Mouse (Mus musculus) lung, postnatal 0 days (tissue): ENCODE data around the gene Aff4. TPM values are rescaled to one million over a fixed set of nuclear protein-coding genes. Genes with fewer than 3 reads are reported as not detected.

Source experiments
- ATAC-seq: fragments of 200-750 bp; cut with Nextera tagmentation; 2 replicates; pipeline ENCODE4 v1.8.0; 2017; ENCODE audit warnings: moderate library complexity
- DNase-seq: peaks from one replicate; pipeline ENCODE4 v3.0.0-alpha.2; 2016; ENCODE audit warnings: low spot score
- H3K27ac ChIP-seq: fragments of 300-500 bp; sonication (generic); 2 replicates; pipeline ENCODE4 v1.5.1; 2014; ENCODE audit warnings: antibody characterized with exemption, mild to moderate bottlenecking, low read length, mixed read lengths
- H3K27me3 ChIP-seq: fragments of 300-500 bp; sonication (generic); replicated peaks from 2 replicates; pipeline ENCODE4 v1.6.1; 2014; ENCODE audit warnings: low read length, mixed read lengths; ENCODE audit not compliant: insufficient read depth
- H3K36me3 ChIP-seq: fragments of 300-500 bp; sonication (generic); 2 replicates; pipeline ENCODE4 v1.6.1; 2014; ENCODE audit warnings: low read length, mixed read lengths; ENCODE audit not compliant: insufficient read depth
- H3K4me1 ChIP-seq: fragments of 300-500 bp; sonication (generic); 2 replicates; pipeline ENCODE4 v1.6.1; 2014; ENCODE audit warnings: antibody characterized with exemption, low read depth, low read length, mixed read lengths; ENCODE audit not compliant: insufficient read depth
- H3K4me2 ChIP-seq: fragments of 300-500 bp; sonication (generic); replicated peaks from 2 replicates; pipeline ENCODE4 v1.6.1; 2014; ENCODE audit warnings: low read depth, mild to moderate bottlenecking, low read length, moderate library complexity, mixed read lengths
- H3K4me3 ChIP-seq: fragments of 300-500 bp; sonication (generic); 2 replicates; pipeline ENCODE4 v1.5.1; 2014; ENCODE audit warnings: low read depth, low read length
- H3K9ac ChIP-seq: fragments of 300-500 bp; sonication (generic); replicated peaks from 2 replicates; pipeline ENCODE4 v1.6.1; 2014; ENCODE audit warnings: low read depth, mild to moderate bottlenecking
- H3K9me3 ChIP-seq: fragments of 300-500 bp; sonication (generic); 2 replicates; pipeline ENCODE4 v1.6.1; 2016; ENCODE audit warnings: low read length, mixed read lengths
- CTCF ChIP-seq: IDR thresholded peaks from 2 replicates; pipeline ENCODE4 v1.5.1; 2016; ENCODE audit warnings: antibody characterized with exemption, mild to moderate bottlenecking
- EP300 ChIP-seq: IDR thresholded peaks from 2 replicates; pipeline ENCODE4 v1.6.1; 2016; ENCODE audit warnings: antibody characterized with exemption, mild to moderate bottlenecking, control low read depth
- WGBS: fragments of 180-500 bp; shearing (Covaris S2); extraction: QIAGEN DNeasy Blood & Tissue Kit; methylation state at CpG from one replicate; pipeline ENCODE4 v1.1.7; 2014; 5-methylcytosine and 5-hydroxymethylcytosine counted together
- polyA plus RNA-seq: library from polyadenylated mRNA; unstranded; fragments of >200 nt; fragmentation: Nextera tagmentation; extraction: Ambion mirVana; gene quantifications from 2 replicates; pipeline ENCODE4 v1.2.1, GENCODE M21; 2015

Gene Aff4
- polyA plus RNA-seq, 1 experiment from 2014 or later, result 50.9 TPM

DNA sequence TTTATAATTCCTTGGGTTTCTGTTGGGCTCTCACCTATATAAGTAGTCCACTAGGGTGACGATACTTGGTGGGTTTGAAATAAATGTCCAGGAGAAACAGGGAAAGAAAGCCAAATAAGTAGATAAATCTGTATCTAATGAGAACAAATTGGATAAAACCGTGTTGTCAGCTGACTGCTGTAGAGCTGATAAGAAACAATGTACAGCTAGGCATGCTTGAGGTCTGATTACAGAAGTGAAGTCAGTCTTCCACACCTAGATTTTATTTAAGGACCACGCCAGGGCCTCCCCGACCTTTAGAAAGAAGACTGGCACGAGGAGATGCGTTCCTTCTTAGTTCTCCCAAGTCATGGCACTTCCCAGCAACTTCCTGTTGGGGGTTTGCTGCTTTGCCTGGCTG is 82.4 kb downstream of the Aff4 start:
- 52% methylated on average over 6 of the region's 6 CpGs for WGBS
- TF ChIP-seq CTCF, result no peak
- TF ChIP-seq EP300, result no peak
- no peak for ATAC-seq

DNA sequence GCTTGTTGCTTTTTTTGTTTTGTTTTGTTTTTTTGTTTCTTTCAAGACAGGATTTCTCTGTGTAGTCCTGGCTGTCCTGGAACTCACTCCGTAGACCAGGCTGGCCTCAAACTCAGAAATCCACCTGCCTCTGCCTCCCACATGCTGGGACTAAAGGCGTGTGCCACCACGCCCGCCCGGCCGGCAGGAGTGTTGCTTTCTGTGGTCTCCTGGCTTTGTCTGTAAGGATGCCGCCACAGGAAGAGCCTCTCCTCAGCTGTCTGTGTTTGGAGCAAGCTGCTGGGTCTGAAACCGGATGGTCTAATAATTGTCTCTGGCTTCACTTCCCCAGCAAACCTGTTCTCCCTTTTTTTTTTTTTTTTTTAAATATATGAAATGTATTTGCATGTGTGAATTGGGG is 84.9 kb downstream of the Aff4 start:
- Histone ChIP-seq H3K4me3 (no peak overlapping the region), H3K4me1 (0 out of 2 replicates have a peak, but pooled peaks cover 4% of the 10 kb centered on the region), H3K27ac (no peak overlapping the region), H3K36me3 (no peaks in the 10 kb centered on the region), H3K4me2 (no peak overlapping the region), H3K9me3 (no peaks in the 10 kb centered on the region), H3K27me3 (no peaks in the 10 kb centered on the region), H3K9ac (no peak overlapping the region)
- TF ChIP-seq CTCF (no peak), EP300 (no peak)
- DNase-seq (no peak), ATAC-seq (no peak)
- WGBS, result 77% methylated on average over 8 of the region's 8 CpGs

More for the DNA sequence above, 82.4 kb downstream of the Aff4 start:
- Histone ChIP-seq H3K36me3 (no peaks in the 10 kb centered on the region), H3K27me3 (no peaks in the 10 kb centered on the region), H3K9me3 (no peaks in the 10 kb centered on the region), H3K9ac (no peak overlapping the region), H3K4me2 (no peak overlapping the region), H3K4me3 (no peak overlapping the region), H3K4me1 (0 out of 2 replicates have a peak, but pooled peaks cover 4% of the 10 kb centered on the region), H3K27ac (no peak overlapping the region)
- no peak for DNase-seq

- Histone ChIP-seq H3K9me3 (no peaks in the 10 kb centered on the region), H3K4me1 (0 out of 2 replicates have a peak, but pooled peaks cover 4% of the 10 kb centered on the region), H3K27me3 (no peaks in the 10 kb centered on the region), H3K9ac (no peak overlapping the region), H3K27ac (no peak overlapping the region), H3K36me3 (no peaks in the 10 kb centered on the region), H3K4me3 (no peak overlapping the region), H3K4me2 (no peak overlapping the region)
- DNase-seq, result no peak
- TF ChIP-seq EP300 (no peak), CTCF (no peak)
- ATAC-seq, result no peak
- 70% methylated on average over 6 of the region's 6 CpGs for WGBS
These were observed 85.7 kb downstream of the Aff4 start for GRCm38 (mm10) chr11:53436338-53436737.

- H3K36me3 ChIP-seq, result no peaks in the 10 kb centered on the region
- H3K27me3 ChIP-seq, result no peaks in the 10 kb centered on the region
- no peak overlapping the region for H3K27ac ChIP-seq
- H3K4me3 ChIP-seq, result no peak overlapping the region
- no peak for TF ChIP-seq CTCF
- no peak for TF ChIP-seq EP300
- no peaks in the 10 kb centered on the region for H3K4me1 ChIP-seq
- 11% methylated on average over 12 of the region's 12 CpGs for WGBS
- DNase-seq (no peak), ATAC-seq (no peak)
- H3K4me2 ChIP-seq, result no peak overlapping the region
- H3K9me3 ChIP-seq, result no peaks in the 10 kb centered on the region
- no peak overlapping the region for H3K9ac ChIP-seq
These were observed 91.3 kb downstream of the Aff4 start for GRCm38 (mm10) chr11:53441921-53442320.

DNA sequence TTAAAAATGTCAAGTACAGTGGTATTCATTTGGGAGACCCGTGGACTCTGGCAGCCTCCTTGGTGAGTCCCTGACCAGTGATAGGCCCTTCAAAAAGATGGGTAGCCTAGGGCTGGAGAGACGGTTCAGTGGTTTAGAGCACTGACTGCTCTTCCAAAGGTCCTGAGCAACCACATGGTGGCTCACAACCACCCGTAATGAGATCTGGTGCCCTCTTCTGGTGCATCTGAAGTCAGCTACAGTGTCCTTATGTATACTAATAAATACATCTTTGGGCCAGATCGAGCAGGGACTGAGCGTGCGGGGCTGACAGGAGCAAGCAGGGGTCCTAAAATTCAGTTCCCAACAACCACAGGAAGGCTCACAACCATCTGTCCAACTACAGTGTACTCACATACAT is 93.2 kb downstream of the Aff4 start:
- Histone ChIP-seq H3K27ac (no peak overlapping the region), H3K4me2 (no peak overlapping the region), H3K4me1 (no peaks in the 10 kb centered on the region), H3K4me3 (no peak overlapping the region), H3K27me3 (no peaks in the 10 kb centered on the region), H3K9ac (no peak overlapping the region), H3K9me3 (no peaks in the 10 kb centered on the region), H3K36me3 (no peaks in the 10 kb centered on the region)
- DNase-seq (no peak), ATAC-seq (0 out of 2 replicates have a peak, but pooled peaks have one; percentile 19)
- no peak for TF ChIP-seq EP300
- peak; percentile 75 for TF ChIP-seq CTCF
- WGBS, result 32% methylated on average over 6 of the region's 6 CpGs

- 0 out of 2 replicates have a peak, but pooled peaks cover 2% of the 10 kb centered on the region for H3K4me1 ChIP-seq
- H3K27ac ChIP-seq, result no peak overlapping the region
- no peak overlapping the region for H3K9ac ChIP-seq
- no peak overlapping the region for H3K4me2 ChIP-seq
- WGBS, result 53% methylated on average over 13 of the region's 13 CpGs
- H3K9me3 ChIP-seq, result no peaks in the 10 kb centered on the region
- H3K4me3 ChIP-seq, result no peak overlapping the region
- no peak for ATAC-seq
- no peaks in the 10 kb centered on the region for H3K27me3 ChIP-seq
- H3K36me3 ChIP-seq, result no peaks in the 10 kb centered on the region
- no peak for DNase-seq
- TF ChIP-seq EP300, result no peak
- TF ChIP-seq CTCF, result no peak
These were observed 94.9 kb downstream of the Aff4 start for GRCm38 (mm10) chr11:53445562-53445961.

- no peak for TF ChIP-seq CTCF
- TF ChIP-seq EP300, result no peak
- Histone ChIP-seq H3K9ac (no peak overlapping the region), H3K36me3 (no peaks in the 10 kb centered on the region), H3K4me1 (0 out of 2 replicates have a peak, but pooled peaks cover 2% of the 10 kb centered on the region), H3K4me2 (no peak overlapping the region), H3K4me3 (no peak overlapping the region), H3K9me3 (no peaks in the 10 kb centered on the region), H3K27ac (no peak overlapping the region), H3K27me3 (no peaks in the 10 kb centered on the region)
- no peak for DNase-seq
- no peak for ATAC-seq
- WGBS, result 57% methylated on average over 13 of the region's 13 CpGs
These were observed 95.5 kb downstream of the Aff4 start for GRCm38 (mm10) chr11:53446183-53446582.
